Mouse (Mus musculus) megakaryocyte, adult 5-6 weeks (primary cell): Measurements from ENCODE around the gene Cyp3a57. TPM values are rescaled to one million over a fixed set of nuclear protein-coding genes. Genes with fewer than 3 reads are reported as not detected.
"Not testable (repeated sequence)": the region's sequence is repeated elsewhere in the genome, so short reads cannot be mapped to it uniquely, and the experiment has no call there.

Source experiments
- ATAC-seq: 2 replicates; pipeline ENCODE4 v1.8.0; 2016; ENCODE audit warnings: mild to moderate bottlenecking, inconsistent platforms; ENCODE audit not compliant: poor library complexity, severe bottlenecking
- total RNA-seq, 2 experiments: library from RNA; stranded (forward) in 1 of 2; stranded (reverse) in 1 of 2; fragments of 153-499, 151-499 nt in 1 of 2; fragments of 221-1000, 200-1000 nt in 1 of 2; gene quantifications; 2 replicates each; pipeline versions ENCODE4 v1.2.3 to v1.2.4; 2015 to 2017

Gene Cyp3a57
- total RNA-seq (2015), result not detected in 2 replicates
- total RNA-seq (2017), result not detected in 2 replicates

DNA sequence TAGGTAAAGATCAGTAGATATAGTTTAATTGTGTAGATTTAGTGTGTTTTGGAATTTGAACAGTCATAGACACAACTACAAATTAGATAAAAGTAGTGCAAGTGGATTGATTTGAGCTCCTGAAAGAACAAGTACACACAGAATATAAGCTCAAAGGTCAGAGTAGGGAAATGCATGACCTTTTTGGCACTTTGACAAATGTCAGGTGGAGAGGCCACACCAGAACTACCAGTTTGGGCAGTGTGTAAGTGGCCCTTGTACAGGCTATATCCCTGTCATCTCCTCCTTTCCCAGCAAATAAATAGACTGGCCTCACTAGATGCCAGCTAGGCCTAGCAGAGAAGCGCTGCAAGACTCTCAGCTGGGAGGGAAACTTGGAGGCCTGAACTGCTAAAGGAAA, at the start of gene Cyp3a57:
Gene Cyp3a57 (plus strand): TSS at position 339 of the 400 bp plus-strand sequence.
- no peak for ATAC-seq

DNA sequence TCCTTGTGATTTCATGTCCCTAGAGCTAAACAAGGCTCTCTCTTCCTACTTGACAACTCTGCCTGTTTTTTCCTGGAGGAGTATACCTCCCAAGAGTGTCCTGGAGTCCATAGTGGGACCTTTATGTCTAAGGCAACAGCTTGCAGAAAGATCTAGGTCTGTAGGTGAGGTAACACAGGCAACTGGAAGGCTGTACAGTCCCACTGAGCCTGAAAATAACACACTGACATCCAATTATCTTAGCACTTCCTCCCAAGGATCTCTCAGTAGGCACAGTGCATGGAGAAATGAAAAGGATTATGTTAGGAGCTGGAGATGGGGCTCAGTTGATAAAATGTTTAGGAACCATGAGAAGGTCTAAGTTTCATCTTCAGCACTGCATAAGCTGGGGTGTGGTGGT, 44.6 kb upstream of the Cyp3a57 start:
- no peak for ATAC-seq

DNA sequence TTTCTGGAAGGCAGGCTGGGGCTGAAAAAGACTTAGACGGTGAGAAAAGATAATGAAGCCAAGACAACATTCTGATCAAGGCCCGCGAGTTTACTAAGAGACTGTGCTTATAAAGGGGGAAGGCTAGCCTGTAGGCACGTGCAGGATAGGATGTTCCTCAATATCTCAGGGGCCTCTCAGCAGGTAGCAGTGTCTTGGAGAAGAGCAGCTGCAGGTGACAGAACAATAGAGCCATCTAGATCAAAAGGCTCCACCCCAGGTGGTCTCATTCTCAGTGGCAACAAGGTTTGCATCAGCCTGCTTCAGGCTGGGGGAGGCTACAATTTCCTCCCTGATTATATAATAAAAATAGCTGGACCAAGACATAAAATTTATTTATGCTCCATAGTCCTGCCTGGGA, 43.3 kb upstream of the Cyp3a57 start:
- ATAC-seq, result not testable (repeated sequence)

DNA sequence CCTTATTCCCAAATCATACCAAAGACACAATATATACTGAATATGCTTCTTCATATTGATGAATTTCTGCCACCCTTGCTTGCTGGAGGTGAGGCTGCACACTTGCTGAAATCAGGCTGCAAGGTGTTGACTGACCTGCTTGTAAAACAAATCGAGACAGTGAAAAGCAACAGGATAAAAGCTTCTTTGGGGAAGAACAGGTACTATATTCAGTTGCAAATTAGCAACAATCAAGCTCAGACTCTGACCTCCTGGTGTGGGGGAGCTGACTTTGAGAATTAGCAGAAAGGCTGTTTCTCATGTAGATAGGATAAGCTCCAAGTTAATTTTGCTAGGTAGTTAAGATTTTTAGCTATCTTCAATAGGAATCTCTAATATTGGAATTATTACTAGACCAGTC, 42.7 kb upstream of the Cyp3a57 start:
- ATAC-seq, result no peak

DNA sequence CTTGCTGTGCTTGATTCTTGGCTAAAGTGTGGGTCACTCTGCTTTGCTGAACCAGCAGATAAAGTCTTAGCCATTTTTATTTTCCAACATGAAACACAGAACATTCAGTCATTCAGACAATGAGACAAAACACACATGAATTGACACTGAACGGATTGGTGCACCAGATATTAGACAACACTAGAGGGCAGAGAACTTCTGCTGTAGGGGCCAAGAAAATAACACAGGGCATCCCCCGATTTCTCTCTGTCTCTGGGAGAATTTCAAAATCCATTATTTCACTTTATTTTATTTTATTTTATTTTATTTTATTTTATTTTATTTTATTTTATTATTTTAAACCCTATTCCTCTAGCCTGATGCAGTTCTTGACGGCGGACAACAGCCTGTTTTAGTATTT, 38.1 kb upstream of the Cyp3a57 start:
- not testable (repeated sequence) for ATAC-seq

DNA sequence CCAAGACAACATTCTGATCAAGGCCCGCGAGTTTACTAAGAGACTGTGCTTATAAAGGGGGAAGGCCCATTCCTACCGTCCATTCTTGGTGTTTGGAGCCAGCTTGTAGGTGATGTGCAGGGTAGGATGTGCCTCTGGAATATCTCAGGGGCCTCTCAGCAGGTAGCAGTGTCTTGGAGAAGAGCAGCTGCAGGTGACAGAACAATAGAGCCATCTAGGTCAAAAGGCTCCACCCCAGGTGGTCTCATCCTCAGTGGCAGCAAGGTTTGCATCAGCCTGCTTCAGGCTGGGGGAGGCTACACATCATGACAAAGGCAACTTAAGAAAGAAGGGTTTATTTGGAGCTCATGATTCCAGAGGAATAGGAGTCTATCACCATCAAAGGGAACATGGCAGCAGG, 37.3 kb upstream of the Cyp3a57 start:
- ATAC-seq, result not testable (repeated sequence)

DNA sequence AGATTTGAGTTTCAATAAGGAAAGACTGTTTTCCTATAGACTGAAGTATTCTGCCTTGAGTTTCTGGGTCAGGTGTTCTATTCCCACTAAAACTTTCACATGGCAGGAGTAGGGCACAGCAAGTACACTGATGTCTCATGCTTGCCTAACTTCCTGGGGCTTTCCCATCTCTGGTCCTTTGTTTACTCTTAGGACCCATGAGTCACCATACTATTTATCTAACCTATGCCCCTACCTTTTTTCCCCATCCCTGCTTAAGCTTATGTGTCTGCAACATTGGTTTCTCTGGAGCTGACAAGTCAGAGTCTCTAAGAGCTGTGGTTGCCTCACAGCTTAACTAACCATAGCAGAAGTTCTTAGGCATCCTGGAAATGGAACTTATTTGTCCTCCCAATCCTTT, 31.2 kb upstream of the Cyp3a57 start:
- ATAC-seq, result no peak

DNA sequence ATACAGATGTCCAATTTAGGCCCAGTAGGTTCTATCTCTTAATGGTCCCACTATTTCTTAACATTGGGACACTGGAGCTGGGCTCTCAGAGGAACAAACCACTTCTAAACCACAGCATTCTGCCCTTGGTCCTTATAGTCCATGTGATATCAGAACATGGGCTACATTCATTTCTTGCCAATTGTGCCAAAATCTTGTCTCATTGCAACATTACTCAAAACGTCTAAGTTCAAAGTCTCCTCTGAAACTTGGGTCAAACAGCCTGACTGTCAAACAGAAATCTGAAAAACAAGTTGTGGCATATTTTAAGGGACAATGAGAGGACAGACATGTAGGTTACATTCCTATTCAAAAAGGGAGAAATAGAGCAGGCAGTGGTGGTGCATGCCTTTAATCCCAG, 27.9 kb upstream of the Cyp3a57 start:
- ATAC-seq, result no peak

DNA sequence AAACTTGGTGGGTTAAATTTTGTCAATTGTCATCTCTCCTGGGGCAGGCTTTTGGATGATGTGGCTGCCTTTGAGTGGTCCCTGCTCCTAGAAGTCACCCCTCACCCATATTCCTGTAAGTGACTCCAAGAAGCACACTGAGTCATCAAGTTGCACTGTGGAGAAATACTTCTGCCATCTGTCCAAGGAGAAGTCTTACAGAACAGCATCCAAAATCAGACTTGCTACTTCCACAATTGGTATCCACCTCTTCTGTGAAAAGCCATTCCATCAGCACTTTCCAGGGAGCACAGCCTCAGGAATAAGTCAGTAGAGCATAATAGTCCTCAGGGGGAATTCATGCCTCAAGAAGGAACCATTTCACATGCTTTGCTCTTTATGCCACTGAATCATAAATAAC, 6.3 kb upstream of the Cyp3a57 start:
- ATAC-seq, result not testable (repeated sequence)

DNA sequence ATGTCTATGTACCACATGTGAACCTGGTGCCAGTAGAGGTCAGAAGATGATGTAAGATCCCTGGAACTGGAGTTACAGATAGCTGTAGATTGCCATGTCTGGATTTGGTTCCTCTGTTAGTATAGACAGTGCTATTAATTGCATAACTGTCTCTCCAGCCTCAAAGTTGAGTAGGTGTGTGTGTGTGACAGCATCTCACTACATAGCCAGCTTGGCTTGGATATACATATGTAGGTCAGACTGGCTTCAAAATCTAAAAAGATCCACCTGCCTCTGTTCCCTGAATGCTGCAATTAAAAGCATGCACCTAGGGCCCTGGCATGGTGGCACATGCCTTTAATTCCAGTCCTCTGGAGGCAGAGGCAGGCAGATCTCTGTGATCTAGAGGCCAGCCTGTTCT, 4.6 kb downstream of the Cyp3a57 start:
- no peak for ATAC-seq

DNA sequence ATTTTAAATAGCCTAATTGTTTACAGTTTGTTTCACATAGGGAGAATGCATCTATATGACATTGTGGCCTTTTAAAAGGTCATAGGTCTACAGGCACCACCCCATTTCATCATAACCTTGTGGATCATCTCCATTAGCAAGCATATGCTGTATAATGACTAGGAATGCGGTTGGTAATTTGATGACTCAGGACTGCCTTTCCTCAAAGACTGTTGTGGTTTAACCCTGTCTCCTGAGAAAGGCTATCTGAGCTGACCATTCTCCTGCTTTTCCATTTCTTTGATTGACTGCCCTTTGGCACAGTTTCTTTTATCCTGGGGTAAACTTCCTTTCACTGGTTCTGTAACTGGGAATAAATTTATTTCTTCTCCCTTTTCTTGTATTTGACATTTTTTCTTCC, 8.0 kb downstream of the Cyp3a57 start:
- ATAC-seq, result no peak

DNA sequence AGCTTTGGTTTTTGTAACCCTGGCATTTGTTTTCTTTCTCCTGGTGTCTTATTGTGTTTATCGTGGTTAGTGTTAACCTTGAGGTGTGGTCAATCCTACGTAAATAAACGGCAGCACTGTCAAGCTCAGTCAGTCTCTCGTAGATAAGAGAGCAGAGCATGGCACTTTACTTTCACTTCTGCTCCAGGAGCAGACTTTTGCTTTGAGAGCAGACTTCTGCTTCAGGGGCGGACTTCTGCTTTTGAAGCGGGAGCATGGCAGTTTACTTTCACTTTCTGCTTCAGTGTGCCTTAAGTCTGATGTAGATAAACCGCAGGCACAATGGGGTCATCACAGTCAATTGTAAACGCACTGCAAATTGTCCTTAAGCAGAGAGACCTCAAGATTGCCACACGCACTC, 70.3 kb downstream of the Cyp3a57 start:
- not testable (repeated sequence) for ATAC-seq

DNA sequence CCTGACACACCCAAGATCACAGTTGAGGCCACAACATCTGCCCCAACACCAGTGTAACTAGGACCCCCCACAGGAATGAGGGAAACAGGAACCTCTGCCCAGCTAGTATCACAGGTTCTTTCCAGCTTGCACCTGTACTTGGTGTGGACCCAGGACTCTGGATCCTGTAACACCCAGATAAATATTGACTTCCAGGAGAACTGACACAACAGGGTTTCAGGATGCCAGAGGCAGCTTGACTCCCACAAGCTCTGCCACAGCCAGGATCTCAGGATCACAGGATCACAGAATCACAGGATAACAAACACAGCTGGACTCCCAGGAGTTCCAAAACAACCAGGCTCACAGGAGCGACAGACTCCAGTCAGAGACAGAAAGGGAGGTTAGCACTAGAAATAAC, 77.2 kb downstream of the Cyp3a57 start:
- no peak for ATAC-seq

DNA sequence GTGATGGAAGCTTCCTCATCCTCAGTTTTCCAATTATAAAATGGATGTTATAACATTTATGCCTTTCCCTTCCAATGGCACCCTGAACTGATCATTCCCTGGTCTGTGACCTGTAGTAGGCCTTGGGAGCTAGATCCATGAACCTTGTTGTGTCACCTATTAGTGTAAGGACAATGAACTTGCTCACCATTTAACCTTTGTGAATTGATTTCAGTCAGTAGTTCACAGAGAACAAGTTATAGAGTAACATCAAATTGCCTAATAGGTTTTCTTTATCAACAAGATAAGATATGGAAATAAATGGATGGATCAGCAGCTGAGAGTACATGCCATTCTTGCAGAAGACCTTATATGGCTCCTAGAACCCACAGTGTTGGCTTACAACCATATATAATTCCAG, 85.9 kb downstream of the Cyp3a57 start:
- ATAC-seq, result no peak

DNA sequence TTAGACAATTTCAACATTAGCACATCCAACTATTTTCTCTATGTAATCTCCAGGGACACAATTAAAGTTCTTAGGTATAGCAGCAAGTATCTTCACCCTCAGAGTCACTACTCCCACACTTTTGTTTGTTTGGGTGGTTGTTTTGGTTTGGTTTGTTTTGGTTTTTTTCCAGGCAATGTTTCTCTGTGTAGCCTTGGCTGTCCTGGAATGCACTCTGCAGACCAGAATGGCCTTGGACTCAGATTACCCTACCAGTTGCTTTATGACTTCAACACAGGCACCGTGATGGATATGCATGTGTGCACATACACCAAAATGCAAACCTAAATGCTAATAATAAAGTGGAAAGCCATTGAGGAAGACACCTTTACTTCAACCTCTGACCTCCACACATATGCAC, 88.6 kb downstream of the Cyp3a57 start:
- no peak for ATAC-seq

Other genes with a start within 250 kb of the Cyp3a57 start
- gene Arpc1b, start 231.1 kb upstream of the Cyp3a57 start, total RNA-seq (2015), result 361 and 425 TPM in 2 replicates
- gene Arpc1b, start 231.1 kb upstream of the Cyp3a57 start, total RNA-seq (2017), result 297 and 318 TPM in 2 replicates
- gene Pdap1, start 205.0 kb upstream of the Cyp3a57 start, total RNA-seq (2015), result 24.8 and 26.1 TPM in 2 replicates
- 140 and 144 TPM in 2 replicates for gene Pdap1, start 205.0 kb upstream of the Cyp3a57 start, total RNA-seq (2017)
- 179 and 181 TPM in 2 replicates for gene Bud31, start 204.9 kb upstream of the Cyp3a57 start, total RNA-seq (2015)
- 217 and 234 TPM in 2 replicates for gene Bud31, start 204.9 kb upstream of the Cyp3a57 start, total RNA-seq (2017)
- gene Ptcd1, start 178.2 kb upstream of the Cyp3a57 start, total RNA-seq (2015), result 6.5 and 7.9 TPM in 2 replicates
- gene Ptcd1, start 178.2 kb upstream of the Cyp3a57 start, total RNA-seq (2017), result 14.8 and 15.3 TPM in 2 replicates
- gene Cpsf4, start 178.1 kb upstream of the Cyp3a57 start, total RNA-seq (2015), result 16.6 and 17.0 TPM in 2 replicates
- 34.0 and 37.8 TPM in 2 replicates for gene Cpsf4, start 178.1 kb upstream of the Cyp3a57 start, total RNA-seq (2017)
- gene Atp5j2, start 153.2 kb upstream of the Cyp3a57 start, total RNA-seq (2015), result 310 and 322 TPM in 2 replicates
- 103 and 107 TPM in 2 replicates for gene Atp5j2, start 153.2 kb upstream of the Cyp3a57 start, total RNA-seq (2017)
- gene Zkscan14, start 143.4 kb upstream of the Cyp3a57 start, total RNA-seq (2015), result 6.2 and 6.4 TPM in 2 replicates
- 30.8 and 31.7 TPM in 2 replicates for gene Zkscan14, start 143.4 kb upstream of the Cyp3a57 start, total RNA-seq (2017)
- 2.6 and 2.7 TPM in 2 replicates for gene Zkscan5, start 140.7 kb upstream of the Cyp3a57 start, total RNA-seq (2015)
- gene Zkscan5, start 140.7 kb upstream of the Cyp3a57 start, total RNA-seq (2017), result 4.6 and 5.4 TPM in 2 replicates
- gene Zfp655, start 113.6 kb upstream of the Cyp3a57 start, total RNA-seq (2015), result 31.1 and 36.1 TPM in 2 replicates
- gene Zfp655, start 113.6 kb upstream of the Cyp3a57 start, total RNA-seq (2017), result 23.4 and 27.2 TPM in 2 replicates
- gene Zscan25, start 64.8 kb upstream of the Cyp3a57 start, total RNA-seq (2015), result 5.4 and 6.4 TPM in 2 replicates
- gene Zscan25, start 64.8 kb upstream of the Cyp3a57 start, total RNA-seq (2017), result 3.2 and 3.5 TPM in 2 replicates
- gene Cyp3a16, start 124.4 kb downstream of the Cyp3a57 start, total RNA-seq (2015), result not detected in 2 replicates
- not detected in 2 replicates for gene Cyp3a16, start 124.4 kb downstream of the Cyp3a57 start, total RNA-seq (2017)
- gene Cyp3a41b, start 239.5 kb downstream of the Cyp3a57 start, total RNA-seq (2015), result not detected in 2 replicates
- not detected in 2 replicates for gene Cyp3a41b, start 239.5 kb downstream of the Cyp3a57 start, total RNA-seq (2017)